23 mouse cellular contexts compared by ENCODE assay signal in genomic region chr10:125621376-125621775, GRCm38 (mm10).
"Had no signal": no experiment of that assay in that cellular context is flagged by ENCODE, and none has a peak within 500 bp of the region (broad histone marks: within the 10 kb centered on the region; RNA-seq: fewer than 3 reads in every experiment).

No protein-coding gene starts in this region.

- ATAC-seq: inflammation-experienced regulatory T-cells, adult 6 months; intestine, embryonic 15.5 days; intestine, postnatal 0 days had no signal

- H3K4me1 ChIP-seq: heart, embryonic 10.5 days; heart, embryonic 12.5 days; hindbrain, embryonic 10.5 days; hindbrain, embryonic 12.5 days; intestine, embryonic 15.5 days; limb, embryonic 13.5 days; limb, embryonic 15.5 days had no signal

- H3K27ac ChIP-seq: gastrocnemius, adult 2 months; heart, embryonic 10.5 days; hindbrain, embryonic 10.5 days; hindbrain, embryonic 12.5 days; hindbrain, embryonic 15.5 days; intestine, embryonic 15.5 days; layer of hippocampus, adult 2 months; limb, embryonic 13.5 days; limb, embryonic 15.5 days had no signal

- H3K9ac ChIP-seq: heart, embryonic 12.5 days; hindbrain, embryonic 12.5 days; hindbrain, embryonic 15.5 days; intestine, embryonic 15.5 days; limb, embryonic 13.5 days; limb, embryonic 15.5 days had no signal

- H3K27me3 ChIP-seq: heart, embryonic 12.5 days; hindbrain, embryonic 12.5 days; hindbrain, embryonic 15.5 days; intestine, embryonic 15.5 days; limb, embryonic 13.5 days; limb, embryonic 15.5 days had no signal

- H3K4me3 ChIP-seq: gastrocnemius, adult 2 months; heart, embryonic 10.5 days; heart, embryonic 12.5 days; hindbrain, embryonic 10.5 days; hindbrain, embryonic 12.5 days; hindbrain, embryonic 15.5 days; intestine, embryonic 15.5 days; layer of hippocampus, adult 2 months; limb, embryonic 13.5 days; limb, embryonic 15.5 days had no signal

- H3K36me3 ChIP-seq: heart, embryonic 10.5 days; heart, embryonic 12.5 days; hindbrain, embryonic 10.5 days; hindbrain, embryonic 12.5 days; hindbrain, embryonic 15.5 days; intestine, embryonic 15.5 days; limb, embryonic 13.5 days; limb, embryonic 15.5 days had no signal

- H3K4me2 ChIP-seq: heart, embryonic 12.5 days; hindbrain, embryonic 12.5 days; hindbrain, embryonic 15.5 days; intestine, embryonic 15.5 days; limb, embryonic 13.5 days; limb, embryonic 15.5 days had no signal

- DNase-seq: gastrocnemius, adult 2 months; gastrocnemius, postnatal 10 days; gastrocnemius, postnatal 25 days; heart, adult 18-20 months; heart, postnatal 10 days; heart, postnatal 4 days; kidney, adult 18-20 months; kidney, adult 8-10 months; kidney, postnatal 10 days; kidney, postnatal 25 days; kidney, postnatal 4 days; left cerebral cortex, postnatal 4 days had no signal

- H3K9me3 ChIP-seq: heart, embryonic 10.5 days; heart, embryonic 12.5 days; hindbrain, embryonic 10.5 days; hindbrain, embryonic 12.5 days; hindbrain, embryonic 15.5 days; intestine, embryonic 15.5 days; limb, embryonic 13.5 days; limb, embryonic 15.5 days had no signal
